Mouse (Mus musculus) intestine, embryonic 14.5 days (tissue): ENCODE results near the gene Atp2b4. TPM values are rescaled to one million over a fixed set of nuclear protein-coding genes. Genes with fewer than 3 reads are reported as not detected.

ENCODE experiments used
- ATAC-seq: fragments of 200-750 bp; cut with Nextera tagmentation; replicated peaks from 2 replicates; pipeline ENCODE4 v1.8.0; 2017; ENCODE audit warnings: low read depth, moderate number of reproducible peaks, moderate TSS enrichment, moderate library complexity; ENCODE audit not compliant: low FRiP score, low TSS enrichment
- DNase-seq: peaks from one replicate; pipeline ENCODE4 v3.0.0-alpha.2; 2018; ENCODE audit warnings: low spot score
- H3K27ac ChIP-seq: fragments of 300-500 bp; sonication (generic); 2 replicates; pipeline ENCODE4 v1.5.1; 2014; ENCODE audit warnings: low read depth, mild to moderate bottlenecking, control low read depth
- H3K27me3 ChIP-seq: fragments of 300-500 bp; sonication (generic); replicated peaks from 2 replicates; pipeline ENCODE4 v1.6.1; 2014; ENCODE audit warnings: low read length, control low read depth; ENCODE audit not compliant: control insufficient read depth, insufficient read depth
- H3K36me3 ChIP-seq: fragments of 300-500 bp; sonication (generic); 2 replicates; pipeline ENCODE4 v1.6.1; 2014; ENCODE audit warnings: low read length, control low read depth; ENCODE audit not compliant: control insufficient read depth, insufficient read depth
- H3K4me1 ChIP-seq: fragments of 300-500 bp; sonication (generic); replicated peaks from 2 replicates; pipeline ENCODE4 v1.6.1; 2014; ENCODE audit warnings: low read length, control low read depth, mixed read lengths; ENCODE audit not compliant: control insufficient read depth, insufficient read depth
- H3K4me2 ChIP-seq: fragments of 300-500 bp; sonication (generic); 2 replicates; pipeline ENCODE4 v1.6.1; 2014; ENCODE audit warnings: low read length
- H3K4me3 ChIP-seq: fragments of 300-500 bp; sonication (generic); 2 replicates; pipeline ENCODE4 v1.5.1; 2014; ENCODE audit warnings: low read depth, low read length, control low read depth, mixed read lengths
- H3K9ac ChIP-seq: fragments of 300-500 bp; sonication (generic); 2 replicates; pipeline ENCODE4 v1.6.1; 2014; ENCODE audit warnings: mild to moderate bottlenecking, low read length
- H3K9me3 ChIP-seq: fragments of 300-500 bp; sonication (generic); 2 replicates; pipeline ENCODE4 v1.6.1; 2016; ENCODE audit warnings: low read length, control low read depth; ENCODE audit not compliant: control insufficient read depth
- WGBS: fragments of 180-500 bp; shearing (Covaris S2); extraction: QIAGEN DNeasy Blood & Tissue Kit; methylation state at CpG from one replicate; pipeline ENCODE4 v1.1.7; 2014; 5-methylcytosine and 5-hydroxymethylcytosine counted together
- polyA plus RNA-seq: library from polyadenylated mRNA; unstranded; fragments of >200 nt; fragmentation: Nextera tagmentation; extraction: Ambion mirVana; gene quantifications from 2 replicates; pipeline ENCODE4 v1.2.1, GENCODE M21; 2014

Atp2b4 gene
- polyA plus RNA-seq, 1 experiment from 2014 or later: 32.3 TPM

GRCm38 (mm10) chr1:133771831-133772399 is 28.9 kb downstream of the Atp2b4 start:
- Histone ChIP-seq H3K4me3 (no peak overlapping the region), H3K4me2 (no peak overlapping the region), H3K4me1 (peaks cover 24% of the 10 kb centered on the region), H3K9me3 (no peaks in the 10 kb centered on the region), H3K27me3 (no peaks in the 10 kb centered on the region), H3K36me3 (no peaks in the 10 kb centered on the region), H3K27ac (peak overlapping the region; percentile 55), H3K9ac (no peak overlapping the region)
- WGBS: 56% methylated on average over 10 of the region's 10 CpGs
- 0 out of 2 replicates have a peak, but pooled peaks have one; percentile 23 for ATAC-seq
- no peak for DNase-seq

- Histone ChIP-seq H3K27me3 (no peaks in the 10 kb centered on the region), H3K4me3 (no peak overlapping the region), H3K4me1 (peaks cover 37% of the 10 kb centered on the region), H3K9me3 (no peaks in the 10 kb centered on the region), H3K27ac (peak overlapping the region; percentile 84), H3K36me3 (no peaks in the 10 kb centered on the region), H3K4me2 (no peak overlapping the region), H3K9ac (no peak overlapping the region)
- DNase-seq: no peak
- ATAC-seq: no peak
- 82% methylated on average over 5 of the region's 5 CpGs for WGBS
These were observed 32.8 kb downstream of the Atp2b4 start for GRCm38 (mm10) chr1:133767994-133768393.

- H3K4me2 ChIP-seq: no peak overlapping the region
- no peak overlapping the region for H3K4me3 ChIP-seq
- no peaks in the 10 kb centered on the region for H3K36me3 ChIP-seq
- no peaks in the 10 kb centered on the region for H3K9me3 ChIP-seq
- H3K9ac ChIP-seq: no peak overlapping the region
- ATAC-seq: no peak
- no peaks in the 10 kb centered on the region for H3K27me3 ChIP-seq
- DNase-seq: no peak
- WGBS: 10% methylated on average over 11 of the region's 11 CpGs
- H3K27ac ChIP-seq: peak overlapping the region; percentile 84
- H3K4me1 ChIP-seq: peaks cover 35% of the 10 kb centered on the region
These were observed 33.8 kb downstream of the Atp2b4 start for GRCm38 (mm10) chr1:133766901-133767529.

GRCm38 (mm10) chr1:133765376-133765775 is 35.5 kb downstream of the Atp2b4 start:
- Histone ChIP-seq H3K9me3 (no peaks in the 10 kb centered on the region), H3K4me1 (peaks cover 37% of the 10 kb centered on the region), H3K9ac (no peak overlapping the region), H3K27ac (no peak overlapping the region), H3K27me3 (no peaks in the 10 kb centered on the region), H3K4me3 (no peak overlapping the region), H3K36me3 (no peaks in the 10 kb centered on the region), H3K4me2 (no peak overlapping the region)
- WGBS: 59% methylated on average over 4 of the region's 4 CpGs
- ATAC-seq: no peak
- DNase-seq: no peak

- H3K9me3 ChIP-seq: no peaks in the 10 kb centered on the region
- ATAC-seq: 0 out of 2 replicates have a peak, but pooled peaks have one; percentile 60
- 27% methylated on average over 5 of the region's 5 CpGs for WGBS
- DNase-seq: no peak
- H3K9ac ChIP-seq: no peak overlapping the region
- peak overlapping the region; percentile 40; the same call in 1 of the 2 replicates for H3K27ac ChIP-seq
- no peaks in the 10 kb centered on the region for H3K36me3 ChIP-seq
- no peak overlapping the region for H3K4me2 ChIP-seq
- peaks cover 37% of the 10 kb centered on the region for H3K4me1 ChIP-seq
- H3K27me3 ChIP-seq: no peaks in the 10 kb centered on the region
- no peak overlapping the region for H3K4me3 ChIP-seq
These were observed 37.9 kb downstream of the Atp2b4 start for GRCm38 (mm10) chr1:133762946-133763422.

DNA sequence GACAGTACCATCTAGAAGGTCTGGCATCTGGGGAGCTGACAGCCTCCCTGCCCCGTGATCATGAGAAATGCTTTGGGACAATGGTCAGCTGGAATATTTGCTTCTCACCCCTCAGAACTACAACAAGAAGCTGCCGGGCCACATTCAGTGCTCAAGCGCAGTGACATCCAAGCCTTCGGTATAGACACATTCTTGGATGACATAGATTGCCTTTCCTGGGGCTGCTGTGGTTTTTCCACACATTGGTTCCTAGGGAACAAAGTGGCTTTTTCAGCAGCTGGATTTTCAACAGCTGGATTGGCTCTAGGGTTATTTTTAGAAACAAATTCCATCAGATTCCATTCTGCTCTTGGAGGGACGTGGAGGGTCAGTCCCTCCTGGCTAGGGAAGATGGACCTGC is 39.6 kb downstream of the Atp2b4 start:
- Histone ChIP-seq H3K9ac (no peak overlapping the region), H3K27ac (peak overlapping the region; percentile 43), H3K4me1 (peaks cover 22% of the 10 kb centered on the region), H3K36me3 (no peaks in the 10 kb centered on the region), H3K27me3 (no peaks in the 10 kb centered on the region), H3K4me2 (no peak overlapping the region), H3K4me3 (no peak overlapping the region), H3K9me3 (no peaks in the 10 kb centered on the region)
- DNase-seq (no peak), ATAC-seq (no peak)
- WGBS: 50% methylated on average over 5 of the region's 5 CpGs

DNA sequence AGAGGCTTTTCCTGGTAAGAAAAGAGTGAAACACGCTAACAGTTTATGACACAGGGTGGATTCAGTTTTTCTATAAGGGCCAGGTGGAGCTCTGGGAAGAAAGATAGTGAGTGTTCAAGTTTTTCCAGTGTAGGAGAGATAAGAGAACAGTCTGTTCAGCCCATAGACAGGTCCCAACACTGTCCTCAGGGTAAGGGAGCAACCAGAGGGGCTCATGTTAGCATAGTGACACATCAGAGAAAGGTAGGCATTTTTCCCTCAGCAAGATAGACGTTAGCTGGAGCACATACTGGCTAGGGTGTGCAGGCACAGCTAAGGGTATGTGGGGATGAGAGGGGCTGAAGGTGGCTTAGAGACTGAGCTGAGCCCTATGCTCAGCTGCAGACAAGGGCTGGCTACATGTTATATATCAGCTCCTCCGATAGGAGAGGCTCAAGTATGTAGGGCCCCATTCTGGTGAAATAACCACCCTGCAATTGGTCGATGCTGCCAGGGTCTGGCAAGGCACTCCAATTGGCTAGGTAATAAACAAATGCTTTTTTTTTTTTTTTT is 46.4 kb downstream of the Atp2b4 start:
- 58% methylated on average over 4 of the region's 4 CpGs for WGBS
- Histone ChIP-seq H3K36me3 (peaks cover 11% of the 10 kb centered on the region; the same call in 1 of the 2 replicates), H3K27me3 (no peaks in the 10 kb centered on the region), H3K4me1 (peaks cover 4% of the 10 kb centered on the region; the same call in 1 of the 2 replicates), H3K9me3 (no peaks in the 10 kb centered on the region), H3K27ac (no peak overlapping the region), H3K4me2 (no peak overlapping the region), H3K9ac (no peak overlapping the region), H3K4me3 (no peak overlapping the region)
- DNase-seq: no peak
- ATAC-seq: no peak

DNA sequence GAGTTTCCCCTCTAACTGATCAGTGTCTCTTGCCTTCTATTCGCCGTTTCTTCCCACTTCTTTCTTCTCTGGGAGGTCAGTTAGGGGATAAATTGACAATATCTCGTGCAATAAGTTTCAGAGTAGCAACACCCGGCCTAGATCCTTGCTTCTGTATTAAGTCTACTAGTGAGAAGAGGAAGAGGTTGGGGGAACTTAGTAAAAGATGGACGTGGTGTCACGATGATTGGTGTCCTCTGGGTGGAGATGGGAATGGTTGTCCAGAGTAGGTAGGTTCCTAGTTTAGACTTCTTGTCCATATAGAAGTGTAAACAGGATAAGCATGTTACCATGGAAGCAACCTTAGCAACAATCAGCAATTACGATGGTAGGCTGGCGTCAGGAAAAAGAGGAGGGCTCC is 47.5 kb downstream of the Atp2b4 start:
- Histone ChIP-seq H3K36me3 (peaks cover 11% of the 10 kb centered on the region; the same call in 1 of the 2 replicates), H3K27ac (no peak overlapping the region), H3K4me3 (no peak overlapping the region), H3K4me1 (peaks cover 4% of the 10 kb centered on the region; the same call in 1 of the 2 replicates), H3K27me3 (no peaks in the 10 kb centered on the region), H3K9me3 (no peaks in the 10 kb centered on the region), H3K4me2 (no peak overlapping the region), H3K9ac (no peak overlapping the region)
- no peak for DNase-seq
- 84% methylated on average over 8 of the region's 8 CpGs for WGBS
- ATAC-seq: no peak
